Mouse (Mus musculus): ENCODE measurements around the gene Wfdc16.
A peak's percentile ranks its signal among the peaks of the same experiment; 100 is the strongest.
"Not testable (repeated sequence)": the region's sequence is repeated elsewhere in the genome, so short reads cannot be mapped to it uniquely, and the experiment has no call there.

Wfdc16 gene

DNA sequence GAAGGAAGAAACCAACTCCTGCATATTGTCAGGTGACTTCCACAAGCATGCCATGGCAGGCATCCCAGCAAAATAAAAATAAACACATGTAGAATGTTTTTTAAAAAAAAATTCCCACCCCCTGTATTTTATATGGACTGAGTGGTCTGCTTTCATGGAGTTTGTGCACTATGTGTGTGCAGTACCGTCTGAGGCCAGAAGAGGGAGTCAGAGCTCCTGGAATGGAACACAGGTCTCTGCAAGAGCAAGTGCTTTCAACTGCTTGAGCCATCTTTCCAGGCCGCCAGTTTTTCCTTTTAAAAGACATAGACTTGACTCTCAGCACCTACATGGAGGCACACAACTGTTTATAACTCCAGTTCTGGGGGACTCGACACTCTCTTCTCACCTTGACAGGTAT is 35.1 kb downstream of the Wfdc16 start:
- DNase-seq (ENCODE audit: low read depth, low spot score) = no peak

DNA sequence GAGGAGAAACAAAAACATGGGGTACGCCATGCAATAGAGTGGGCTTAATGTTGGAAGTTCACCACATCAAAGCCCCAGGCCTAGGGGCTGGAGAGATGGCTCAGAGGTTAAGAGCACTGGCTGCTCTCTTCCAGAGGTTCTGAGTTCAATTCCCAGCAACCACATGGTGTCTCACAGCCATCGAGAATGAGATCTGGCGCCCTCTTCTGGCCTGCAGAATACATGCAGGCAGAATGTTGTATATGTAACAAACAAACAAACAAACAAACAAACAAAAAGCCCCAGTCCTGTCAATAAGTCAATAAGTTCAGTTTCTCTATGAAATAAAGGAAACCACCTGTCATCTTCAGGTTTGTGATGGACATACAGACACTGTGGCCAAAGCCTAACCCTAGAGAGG is 38.4 kb downstream of the Wfdc16 start:
- DNase-seq (ENCODE audit: low read depth, low spot score) = no peak

DNA sequence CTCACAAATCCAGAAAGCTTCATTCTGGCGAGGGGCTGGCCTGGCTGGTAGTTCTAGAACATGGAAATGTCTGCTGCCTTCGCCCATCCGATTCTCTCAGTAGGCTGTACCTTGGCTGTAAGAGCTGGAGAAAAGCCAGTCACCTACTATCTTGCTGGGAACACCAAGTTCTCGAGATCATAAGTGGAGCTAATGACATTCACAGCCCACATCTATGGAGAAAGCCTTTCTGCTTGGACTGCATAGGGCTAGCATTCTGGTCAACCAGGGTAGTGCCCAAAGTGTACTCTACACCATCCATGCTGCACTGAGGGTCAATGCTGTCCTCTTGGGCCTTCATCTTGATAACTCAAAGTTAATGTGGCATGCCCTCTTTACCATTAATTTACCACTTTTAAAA is 45.1 kb downstream of the Wfdc16 start, which contains the start of gene Eppin:
Gene Eppin (minus strand): TSS at position 101 of the 400 bp plus-strand sequence.
- no peak for DNase-seq (ENCODE audit: low read depth, low spot score)

DNA sequence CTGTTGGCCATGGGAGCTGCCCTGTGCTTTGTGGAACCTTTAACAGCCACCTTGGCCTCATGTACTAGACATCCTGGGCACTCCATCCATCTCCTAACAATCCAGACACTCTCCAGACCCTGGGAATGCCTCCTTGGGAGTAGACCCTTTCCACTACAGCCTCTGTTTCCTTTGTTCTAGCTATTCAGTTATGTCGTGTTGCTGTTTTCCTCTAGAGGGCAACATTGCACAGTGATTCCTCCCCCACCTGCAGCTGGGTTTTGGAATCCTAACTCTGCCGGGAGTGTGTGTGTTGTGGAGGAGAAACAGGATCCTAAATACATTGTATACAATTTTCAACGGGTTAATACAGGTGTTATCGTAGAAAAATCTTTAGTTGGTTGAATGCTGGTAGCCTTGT is 46.6 kb downstream of the Wfdc16 start:
- DNase-seq (ENCODE audit: low read depth, low spot score) = peak; percentile 56

DNA sequence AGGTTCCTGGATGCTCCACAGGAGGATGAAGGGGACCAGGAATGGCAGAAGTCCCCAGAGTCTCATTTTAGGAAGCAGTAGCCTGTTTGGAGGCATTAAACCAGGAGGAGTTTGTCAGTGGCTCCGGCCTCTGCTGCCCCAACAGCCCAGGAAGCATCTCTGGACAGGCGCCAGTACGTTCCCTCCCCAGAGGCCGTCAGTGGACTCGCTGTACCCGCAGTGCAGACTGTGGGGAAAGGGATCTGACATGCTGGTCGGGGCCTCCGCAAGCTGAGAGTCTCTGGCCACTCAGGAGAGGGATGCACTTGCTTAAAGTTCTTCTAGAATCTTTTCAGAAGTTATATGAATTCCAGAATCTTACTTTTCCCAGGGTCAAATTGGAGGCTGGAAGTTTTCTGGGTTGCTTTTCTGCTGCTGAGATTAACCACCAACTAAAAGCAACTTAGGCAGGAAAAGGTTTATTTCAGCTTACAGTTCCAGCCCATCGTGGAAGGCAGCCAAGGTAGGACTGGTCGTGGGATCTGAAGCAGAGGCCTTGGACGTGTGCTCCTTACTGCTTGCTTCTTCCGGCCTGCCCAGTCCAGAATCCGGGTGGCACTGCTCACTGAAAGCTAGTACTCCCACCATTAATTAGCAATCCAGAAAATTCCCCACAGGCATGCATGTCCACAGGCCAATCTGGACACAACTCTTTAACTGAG is 53.4 kb downstream of the Wfdc16 start, which contains the start of gene Wfdc6a:
Gene Wfdc6a (minus strand): TSS at position 423 of the 701 bp plus-strand sequence.
- not testable (repeated sequence) for DNase-seq (ENCODE audit: low read depth, low spot score)

All from embryo, embryonic 11.5 days (tissue).